Mouse (Mus musculus) frontal cortex, postnatal 25 days (tissue): ENCODE results near the gene Slc38a3.

Experiments used
- DNase-seq, 2 experiments: peaks; one replicate each; pipeline ENCODE4 v3.0.0; 2022; ENCODE audit warnings: low spot score in 2 of 2

The Slc38a3 gene

GRCm38 (mm10) chr9:107635279-107636028, 33.9 kb downstream of the Slc38a3 start, which contains the start of gene Gnai2:
Gene Gnai2 (minus strand): TSS chr9:107635367.
- peak; percentile 72 to 87 for DNase-seq

GRCm38 (mm10) chr9:107634406-107635278, 34.7 kb downstream of the Slc38a3 start:
- no peak for DNase-seq

GRCm38 (mm10) chr9:107633661-107634405, 35.5 kb downstream of the Slc38a3 start:
- DNase-seq, result peak in 1 of 2 experiments; percentile 39

GRCm38 (mm10) chr9:107633091-107633660, 36.2 kb downstream of the Slc38a3 start:
- peak; percentile 58 to 67 for DNase-seq

- no peak for DNase-seq
Observed at GRCm38 (mm10) chr9:107632478-107632877, 36.9 kb downstream of the Slc38a3 start.

- no peak for DNase-seq
Observed at GRCm38 (mm10) chr9:107631861-107632260, 37.5 kb downstream of the Slc38a3 start.

- no peak for DNase-seq
Observed at GRCm38 (mm10) chr9:107631311-107631826, 38.0 kb downstream of the Slc38a3 start.

GRCm38 (mm10) chr9:107630576-107630975, 38.8 kb downstream of the Slc38a3 start:
- DNase-seq, result no peak

- no peak for DNase-seq
Observed at GRCm38 (mm10) chr9:107629901-107630425, 39.4 kb downstream of the Slc38a3 start.

- no peak for DNase-seq
Observed at GRCm38 (mm10) chr9:107629411-107629730, 40.0 kb downstream of the Slc38a3 start.

GRCm38 (mm10) chr9:107628721-107629410, 40.5 kb downstream of the Slc38a3 start:
- no peak for DNase-seq

- no peak for DNase-seq
Observed at GRCm38 (mm10) chr9:107627387-107628255, 41.7 kb downstream of the Slc38a3 start.

GRCm38 (mm10) chr9:107626844-107627277, 42.5 kb downstream of the Slc38a3 start:
- peak; percentile 68 to 72 for DNase-seq

- DNase-seq, result no peak
Observed at GRCm38 (mm10) chr9:107626158-107626843, 43.0 kb downstream of the Slc38a3 start.

- no peak for DNase-seq
Observed at GRCm38 (mm10) chr9:107625351-107626128, 43.8 kb downstream of the Slc38a3 start.

GRCm38 (mm10) chr9:107624951-107625350, 44.4 kb downstream of the Slc38a3 start:
- no peak for DNase-seq

- DNase-seq, result no peak
Observed at GRCm38 (mm10) chr9:107624539-107624938, 44.8 kb downstream of the Slc38a3 start.

GRCm38 (mm10) chr9:107620954-107621353, 48.4 kb downstream of the Slc38a3 start:
- no peak for DNase-seq
